Mouse (Mus musculus): ENCODE measurements around the gene Vwa5a. TPM values are rescaled to one million over a fixed set of nuclear protein-coding genes. Genes with fewer than 3 reads are reported as not detected.

The Vwa5a gene
- polyA plus RNA-seq (2012): 0.67 and 1.2 TPM in 2 replicates

DNA sequence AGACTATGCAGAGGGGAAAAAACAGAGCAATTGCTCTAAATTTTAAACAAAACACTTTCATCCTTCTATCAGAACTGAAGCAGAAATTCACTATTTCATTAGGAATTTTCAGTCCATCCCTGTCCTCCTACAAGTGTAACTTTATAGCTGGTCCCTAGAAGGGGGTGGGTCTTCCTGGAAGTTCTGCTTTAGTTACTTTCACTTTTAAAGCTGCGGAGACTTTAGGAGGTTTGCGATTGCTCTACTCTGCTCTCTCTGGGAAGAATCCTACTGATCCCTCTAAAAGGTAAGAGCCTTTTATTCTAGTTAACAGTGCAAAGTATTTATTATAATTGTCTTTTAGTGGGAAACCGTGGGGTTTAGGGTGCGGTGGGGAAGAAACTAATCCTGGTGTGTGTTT lies at the start of gene Vwa5a:
Gene Vwa5a (plus strand): TSS at position 167 of the 400 bp plus-strand sequence.

DNA sequence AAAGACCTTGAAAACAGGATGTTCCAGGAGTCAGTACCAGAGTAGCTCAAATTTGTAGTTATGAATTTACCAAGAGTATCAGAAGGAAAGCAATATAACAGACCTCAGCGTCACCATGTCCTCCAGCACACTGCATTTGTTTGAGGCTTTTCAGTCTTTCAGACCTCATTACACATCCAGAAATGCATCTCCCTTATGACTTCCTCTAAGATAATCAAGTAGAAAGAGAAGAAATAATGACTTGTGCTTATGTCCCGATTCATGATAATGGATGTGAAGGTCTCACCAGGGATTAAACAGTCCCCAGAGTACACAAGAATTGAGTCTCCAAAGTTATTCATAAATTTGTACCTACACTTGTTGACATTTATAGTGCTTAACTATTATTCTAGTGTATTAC lies 43.6 kb upstream of the Vwa5a start, which contains the start of gene Olfr918:
Gene Olfr918 (minus strand): TSS at position 101 of the 400 bp plus-strand sequence.

GRCm38 (mm10) chr9:38751999-38752398 lies 33.9 kb downstream of the Vwa5a start, which contains the start of gene Olfr920:
Olfr920 (plus strand) TSS chr9:38752299.

DNA sequence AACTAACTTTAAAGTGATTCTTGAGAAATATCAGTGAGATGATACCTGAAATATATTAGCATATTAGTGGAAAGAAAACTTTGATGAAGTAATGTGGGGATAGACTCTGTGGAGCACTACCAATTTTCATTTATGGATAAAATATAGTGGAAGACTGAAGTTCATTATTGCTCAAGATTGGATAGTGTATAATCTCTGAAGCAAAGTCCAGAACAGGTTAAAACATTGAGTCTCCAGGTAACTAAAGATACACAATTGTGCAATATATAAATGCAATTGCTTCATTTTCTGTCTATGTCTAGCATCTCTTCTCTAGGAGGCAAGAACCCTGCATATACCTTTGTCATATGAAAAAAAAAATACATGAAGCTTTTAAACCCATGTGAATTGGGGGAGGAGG lies 54.7 kb downstream of the Vwa5a start, which contains the start of gene Olfr921:
Gene Olfr921 (plus strand): TSS at position 301 of the 400 bp plus-strand sequence.

Other genes starting within 250 kb of the Vwa5a start
- gene Olfr905, start 247.2 kb upstream of the Vwa5a start, polyA plus RNA-seq (2012): not detected in 2 replicates
- not detected in 2 replicates for gene Olfr906, start 231.2 kb upstream of the Vwa5a start, polyA plus RNA-seq (2012)
- gene Olfr907, start 222.5 kb upstream of the Vwa5a start, polyA plus RNA-seq (2012): not detected in 2 replicates
- gene Olfr911-ps1, start 196.7 kb upstream of the Vwa5a start, polyA plus RNA-seq (2012): not detected in 2 replicates
- gene Olfr910, start 180.4 kb upstream of the Vwa5a start, polyA plus RNA-seq (2012): not detected in 2 replicates
- not detected in 2 replicates for gene Olfr912, start 138.1 kb upstream of the Vwa5a start, polyA plus RNA-seq (2012)
- gene Olfr913, start 125.5 kb upstream of the Vwa5a start, polyA plus RNA-seq (2012): not detected in 2 replicates
- not detected in 2 replicates for gene Olfr914, start 113.2 kb upstream of the Vwa5a start, polyA plus RNA-seq (2012)
- not detected in 2 replicates for gene Olfr916, start 58.4 kb upstream of the Vwa5a start, polyA plus RNA-seq (2012)
- not detected in 2 replicates for gene Olfr917, start 52.4 kb upstream of the Vwa5a start, polyA plus RNA-seq (2012)
- gene Olfr918, start 43.7 kb upstream of the Vwa5a start, polyA plus RNA-seq (2012): not detected in 2 replicates
- not detected in 2 replicates for gene Olfr919, start 14.6 kb upstream of the Vwa5a start, polyA plus RNA-seq (2012)
- 0.03 TPM in 1 of 2 replicates, not detected in the other for gene Olfr920, start 34.0 kb downstream of the Vwa5a start, polyA plus RNA-seq (2012)
- gene Olfr921, start 54.8 kb downstream of the Vwa5a start, polyA plus RNA-seq (2012): not detected in 2 replicates
- not detected in 2 replicates for gene Olfr922, start 96.3 kb downstream of the Vwa5a start, polyA plus RNA-seq (2012)
- gene Olfr923, start 108.3 kb downstream of the Vwa5a start, polyA plus RNA-seq (2012): not detected in 2 replicates
- gene Olfr924, start 126.2 kb downstream of the Vwa5a start, polyA plus RNA-seq (2012): not detected in 2 replicates
- not detected in 2 replicates for gene Olfr26, start 136.8 kb downstream of the Vwa5a start, polyA plus RNA-seq (2012)
- gene Olfr926, start 158.9 kb downstream of the Vwa5a start, polyA plus RNA-seq (2012): 0.11 TPM in 1 of 2 replicates, not detected in the other
- not detected in 2 replicates for gene Olfr930, start 211.5 kb downstream of the Vwa5a start, polyA plus RNA-seq (2012)